Mouse (Mus musculus): ENCODE results near the gene T. TPM values are rescaled to one million over a fixed set of nuclear protein-coding genes. Genes with fewer than 3 reads are reported as not detected.
A peak's percentile ranks its signal among the peaks of the same experiment; 100 is the strongest.

T gene
- polyA plus RNA-seq, 1 experiment from 2014 or later, result 0.27 TPM

DNA sequence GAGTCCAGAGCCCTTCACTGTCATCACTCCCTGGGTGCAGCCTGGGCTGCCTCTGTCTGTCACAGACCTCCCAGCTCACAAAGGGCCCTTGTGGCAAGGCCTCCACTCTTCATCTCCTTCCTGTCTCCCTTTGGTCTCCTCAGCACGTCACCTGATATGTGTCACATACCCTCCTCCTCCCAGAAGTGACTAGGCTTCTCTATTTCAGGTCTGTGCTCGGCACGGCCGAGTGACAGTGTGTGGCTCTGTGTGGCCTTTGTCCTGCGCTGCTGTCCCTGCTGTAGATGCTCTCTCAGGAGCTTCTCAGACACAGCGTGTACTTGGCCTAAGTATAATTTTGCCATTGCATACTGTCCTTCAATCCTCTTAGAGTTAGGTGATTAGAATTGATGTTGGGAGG lies 21.0 kb downstream of the T start:
- Histone ChIP-seq H3K4me3 (replicated peaks; ENCODE audit: low read length) (no peak overlapping the region), H3K36me3 (replicated peaks; ENCODE audit: control insufficient read depth, insufficient read depth) (no peaks in the 10 kb centered on the region), H3K9ac (no peak overlapping the region), H3K9me3 (ENCODE audit: control insufficient read depth, low read length) (no peaks in the 10 kb centered on the region), H3K27me3 (ENCODE audit: control insufficient read depth, insufficient read depth, low read length) (no peaks in the 10 kb centered on the region), H3K4me2 (replicated peaks) (no peak overlapping the region), H3K27ac (no peak overlapping the region), H3K4me1 (replicated peaks; ENCODE audit: control insufficient read depth, insufficient read depth, low read length) (0 out of 2 replicates have a peak, but pooled peaks cover 6% of the 10 kb centered on the region)
- 61% methylated on average over 6 of the region's 6 CpGs for WGBS
- DNase-seq (ENCODE audit: low spot score) (no peak), ATAC-seq (ENCODE audit: low FRiP score) (no peak)

DNA sequence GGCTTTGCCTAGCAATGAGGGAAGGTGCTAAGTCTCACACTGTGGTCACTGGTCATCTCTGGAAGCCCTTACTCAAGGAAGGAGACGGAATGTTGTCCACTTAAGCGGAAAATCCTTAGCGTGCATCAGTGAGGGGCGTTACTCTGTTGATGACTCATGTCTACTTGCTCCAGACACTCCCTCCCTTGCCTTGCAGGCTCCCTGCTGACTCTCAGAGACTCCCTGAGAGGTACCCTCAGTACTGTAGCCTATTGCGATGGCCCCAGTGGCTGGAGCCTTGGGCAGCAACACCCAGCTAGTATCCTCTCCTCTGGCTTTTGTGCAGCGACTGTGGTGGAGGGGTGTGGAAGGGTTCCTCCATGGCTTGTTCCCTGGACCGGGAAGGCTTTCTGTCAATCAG lies 21.4 kb downstream of the T start:
- H3K4me3 ChIP-seq (replicated peaks; ENCODE audit: low read length), result no peak overlapping the region
- H3K36me3 ChIP-seq (replicated peaks; ENCODE audit: control insufficient read depth, insufficient read depth), result no peaks in the 10 kb centered on the region
- no peak for ATAC-seq (ENCODE audit: low FRiP score)
- DNase-seq (ENCODE audit: low spot score), result no peak
- H3K27ac ChIP-seq, result no peak overlapping the region
- H3K9me3 ChIP-seq (ENCODE audit: control insufficient read depth, low read length), result no peaks in the 10 kb centered on the region
- no peak overlapping the region for H3K4me2 ChIP-seq (replicated peaks)
- 0 out of 2 replicates have a peak, but pooled peaks cover 6% of the 10 kb centered on the region for H3K4me1 ChIP-seq (replicated peaks; ENCODE audit: control insufficient read depth, insufficient read depth, low read length)
- 69% methylated on average over 7 of the region's 7 CpGs for WGBS
- H3K9ac ChIP-seq, result no peak overlapping the region
- H3K27me3 ChIP-seq (ENCODE audit: control insufficient read depth, insufficient read depth, low read length), result no peaks in the 10 kb centered on the region

DNA sequence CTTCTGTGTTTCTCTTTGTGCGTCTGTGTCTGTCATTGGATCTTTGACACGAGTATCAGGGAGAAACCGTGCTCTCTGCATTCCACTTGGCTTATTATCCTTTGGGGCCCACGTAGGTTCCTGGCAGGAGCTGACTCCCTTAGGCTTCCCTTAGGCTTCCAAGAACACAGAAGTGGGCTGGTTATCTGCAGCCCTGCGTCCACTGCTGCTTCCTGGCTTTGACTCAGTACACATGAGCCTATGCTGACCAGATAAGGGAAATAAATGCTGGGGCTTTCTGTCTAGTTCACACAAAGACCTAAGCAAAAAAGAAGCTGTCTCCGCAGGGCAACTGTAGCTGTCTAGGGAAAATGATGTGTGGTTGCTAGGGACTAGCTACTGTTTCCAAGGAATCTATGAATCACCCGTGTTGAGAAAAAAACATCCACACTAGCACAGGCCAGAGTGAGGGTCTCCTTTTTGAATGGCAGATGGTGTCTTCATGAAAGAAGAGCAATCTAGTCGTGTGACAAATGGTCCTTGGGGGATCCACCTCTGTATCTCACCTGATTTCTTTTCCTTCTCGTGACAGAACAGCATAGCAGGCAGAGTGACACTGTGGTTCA lies 22.7 kb downstream of the T start:
- Histone ChIP-seq H3K4me3 (replicated peaks; ENCODE audit: low read length) (no peak overlapping the region), H3K4me2 (replicated peaks) (no peak overlapping the region), H3K27me3 (ENCODE audit: control insufficient read depth, insufficient read depth, low read length) (no peaks in the 10 kb centered on the region), H3K4me1 (replicated peaks; ENCODE audit: control insufficient read depth, insufficient read depth, low read length) (0 out of 2 replicates have a peak, but pooled peaks cover 6% of the 10 kb centered on the region), H3K9ac (0 out of 2 replicates have a peak overlapping the region, but pooled peaks have one; percentile 24), H3K36me3 (replicated peaks; ENCODE audit: control insufficient read depth, insufficient read depth) (no peaks in the 10 kb centered on the region), H3K27ac (peak overlapping the region; percentile 62), H3K9me3 (ENCODE audit: control insufficient read depth, low read length) (no peaks in the 10 kb centered on the region)
- WGBS, result 31% methylated on average over 9 of the region's 9 CpGs
- no peak for ATAC-seq (ENCODE audit: low FRiP score)
- no peak for DNase-seq (ENCODE audit: low spot score)

DNA sequence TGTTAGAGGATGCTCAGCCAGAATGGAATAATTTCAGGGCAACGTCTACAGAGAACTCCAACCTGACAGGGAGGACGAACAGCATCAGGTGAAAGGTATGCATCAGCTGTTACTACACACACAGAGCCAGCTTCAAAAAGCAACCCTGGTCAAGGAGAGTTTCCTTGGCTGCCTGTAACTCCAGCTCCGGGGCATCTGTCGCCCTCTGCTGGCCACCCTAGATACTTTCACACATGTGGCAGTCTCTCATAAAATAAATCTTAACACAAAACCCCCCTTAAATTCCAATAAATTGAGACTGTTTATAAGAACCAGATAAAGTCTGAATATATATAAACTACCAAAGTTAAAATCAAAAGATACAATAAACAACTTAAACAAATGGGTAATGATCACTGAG lies 27.3 kb downstream of the T start:
- peak; percentile 70 for DNase-seq (ENCODE audit: low spot score)
- no peaks in the 10 kb centered on the region for H3K36me3 ChIP-seq (replicated peaks; ENCODE audit: control insufficient read depth, insufficient read depth)
- H3K9me3 ChIP-seq (ENCODE audit: control insufficient read depth, low read length), result no peaks in the 10 kb centered on the region
- WGBS, result 8% methylated on average over 4 of the region's 4 CpGs
- H3K4me3 ChIP-seq (replicated peaks; ENCODE audit: low read length), result no peak overlapping the region
- no peak overlapping the region for H3K27ac ChIP-seq
- 0 out of 2 replicates have a peak, but pooled peaks cover 6% of the 10 kb centered on the region for H3K4me1 ChIP-seq (replicated peaks; ENCODE audit: control insufficient read depth, insufficient read depth, low read length)
- H3K9ac ChIP-seq, result no peak overlapping the region
- H3K4me2 ChIP-seq (replicated peaks), result no peak overlapping the region
- no peak for ATAC-seq (ENCODE audit: low FRiP score)
- H3K27me3 ChIP-seq (ENCODE audit: control insufficient read depth, insufficient read depth, low read length), result no peaks in the 10 kb centered on the region; the same call in 1 of the 2 replicates

DNA sequence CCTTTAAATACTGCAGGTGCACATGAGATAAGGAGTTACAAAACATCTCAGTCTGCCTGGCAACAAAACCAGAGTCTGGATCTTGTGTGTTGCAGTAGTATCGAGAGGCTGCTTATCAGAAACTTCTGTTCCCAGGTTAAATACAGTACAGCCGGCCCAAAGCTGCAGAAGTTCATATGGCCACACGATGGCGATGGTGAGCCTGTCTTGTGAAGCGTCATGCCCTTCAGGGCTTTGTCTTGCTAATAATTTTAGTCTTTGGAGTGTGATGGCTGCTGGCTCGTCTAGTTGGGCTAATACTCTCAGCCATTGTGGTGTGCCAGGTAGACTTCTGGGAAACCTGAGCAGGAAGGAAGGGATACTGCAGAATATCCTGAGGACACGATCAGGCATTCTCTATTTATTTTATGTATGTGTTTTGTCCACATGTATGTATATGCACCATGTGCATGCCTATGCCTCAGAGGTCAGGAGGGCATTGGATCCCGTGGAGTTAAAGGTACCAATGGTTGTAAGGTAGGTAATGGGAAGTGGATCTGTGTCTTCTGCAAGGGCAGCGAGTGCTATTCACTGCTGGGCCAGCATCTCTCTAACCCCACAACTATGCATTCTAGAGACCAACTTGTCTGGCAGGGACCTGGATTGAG lies 29.4 kb downstream of the T start:
- H3K27me3 ChIP-seq (ENCODE audit: control insufficient read depth, insufficient read depth, low read length), result no peaks in the 10 kb centered on the region; the same call in 1 of the 2 replicates
- no peaks in the 10 kb centered on the region for H3K36me3 ChIP-seq (replicated peaks; ENCODE audit: control insufficient read depth, insufficient read depth)
- WGBS, result 25% methylated on average over 9 of the region's 9 CpGs
- H3K4me2 ChIP-seq (replicated peaks), result no peak overlapping the region
- no peak overlapping the region for H3K4me3 ChIP-seq (replicated peaks; ENCODE audit: low read length)
- ATAC-seq (ENCODE audit: low FRiP score), result peak; percentile 78
- H3K9me3 ChIP-seq (ENCODE audit: control insufficient read depth, low read length), result no peaks in the 10 kb centered on the region
- H3K4me1 ChIP-seq (replicated peaks; ENCODE audit: control insufficient read depth, insufficient read depth, low read length), result no peaks in the 10 kb centered on the region
- H3K27ac ChIP-seq, result no peak overlapping the region
- peak; percentile 97 for DNase-seq (ENCODE audit: low spot score)
- H3K9ac ChIP-seq, result no peak overlapping the region

DNA sequence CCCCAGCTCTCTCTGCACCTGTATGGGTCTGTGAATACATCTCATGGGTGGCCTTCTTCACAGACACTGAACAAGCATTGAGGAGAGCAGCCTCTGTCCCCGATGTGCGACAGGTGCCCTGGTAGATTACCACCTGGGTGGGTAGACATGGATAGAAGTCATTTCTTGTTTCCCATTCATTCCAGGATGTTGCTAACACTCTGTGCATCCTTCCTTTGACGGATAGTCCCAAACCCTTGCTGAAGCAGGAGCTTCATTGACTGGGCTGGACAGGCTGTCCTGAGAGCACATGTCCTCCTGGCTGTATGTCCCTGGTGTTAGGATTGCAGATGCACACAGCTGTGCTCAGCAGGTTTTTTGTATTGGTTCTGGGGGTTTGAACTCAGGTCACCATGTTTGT lies 33.5 kb downstream of the T start:
- Histone ChIP-seq H3K36me3 (replicated peaks; ENCODE audit: control insufficient read depth, insufficient read depth) (no peaks in the 10 kb centered on the region), H3K4me2 (replicated peaks) (no peak overlapping the region), H3K9me3 (ENCODE audit: control insufficient read depth, low read length) (no peaks in the 10 kb centered on the region), H3K27ac (no peak overlapping the region), H3K9ac (no peak overlapping the region), H3K4me3 (replicated peaks; ENCODE audit: low read length) (no peak overlapping the region), H3K4me1 (replicated peaks; ENCODE audit: control insufficient read depth, insufficient read depth, low read length) (no peaks in the 10 kb centered on the region), H3K27me3 (ENCODE audit: control insufficient read depth, insufficient read depth, low read length) (no peaks in the 10 kb centered on the region)
- DNase-seq (ENCODE audit: low spot score), result no peak
- 91% methylated on average over 3 of the region's 3 CpGs for WGBS
- ATAC-seq (ENCODE audit: low FRiP score), result no peak

DNA sequence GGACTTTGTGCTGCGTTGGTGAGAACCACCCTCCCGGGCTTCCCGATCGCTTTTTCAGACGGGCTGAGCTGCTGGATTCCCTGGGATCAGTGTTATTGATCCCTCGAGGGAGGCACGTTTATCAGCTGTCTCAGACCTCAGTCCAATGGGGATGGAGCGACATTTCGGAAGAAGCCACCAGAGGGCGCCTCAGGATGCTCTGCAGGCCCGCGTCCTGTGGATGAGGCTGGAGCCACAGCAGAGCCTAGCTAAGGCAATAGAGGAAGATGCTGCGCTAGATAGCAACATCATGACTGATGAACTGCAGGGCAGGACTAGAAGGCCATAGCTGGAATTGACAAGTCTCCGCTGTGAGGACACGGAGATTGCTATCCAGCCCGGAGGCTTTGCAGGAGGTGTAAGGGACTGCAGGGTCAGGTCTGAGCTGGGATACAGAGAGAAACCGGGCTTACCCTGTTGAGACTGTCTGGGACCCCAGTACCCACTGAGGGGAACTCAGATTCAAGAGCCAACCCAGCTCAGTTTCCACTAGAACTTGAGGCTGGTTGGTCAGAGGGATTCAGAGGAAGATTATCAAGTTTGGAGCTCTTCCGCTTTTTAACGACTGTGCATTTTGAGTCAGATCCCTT lies 34.6 kb downstream of the T start:
- H3K27me3 ChIP-seq (ENCODE audit: control insufficient read depth, insufficient read depth, low read length), result no peaks in the 10 kb centered on the region
- no peak overlapping the region for H3K4me2 ChIP-seq (replicated peaks)
- 17% methylated on average over 19 of the region's 19 CpGs for WGBS
- no peaks in the 10 kb centered on the region for H3K36me3 ChIP-seq (replicated peaks; ENCODE audit: control insufficient read depth, insufficient read depth)
- H3K9ac ChIP-seq, result no peak overlapping the region
- H3K9me3 ChIP-seq (ENCODE audit: control insufficient read depth, low read length), result no peaks in the 10 kb centered on the region
- no peaks in the 10 kb centered on the region for H3K4me1 ChIP-seq (replicated peaks; ENCODE audit: control insufficient read depth, insufficient read depth, low read length)
- ATAC-seq (ENCODE audit: low FRiP score) (peak; percentile 84; the same call in 1 of the 2 replicates), DNase-seq (ENCODE audit: low spot score) (peak; percentile 94)
- H3K4me3 ChIP-seq (replicated peaks; ENCODE audit: low read length), result no peak overlapping the region
- no peak overlapping the region for H3K27ac ChIP-seq

DNA sequence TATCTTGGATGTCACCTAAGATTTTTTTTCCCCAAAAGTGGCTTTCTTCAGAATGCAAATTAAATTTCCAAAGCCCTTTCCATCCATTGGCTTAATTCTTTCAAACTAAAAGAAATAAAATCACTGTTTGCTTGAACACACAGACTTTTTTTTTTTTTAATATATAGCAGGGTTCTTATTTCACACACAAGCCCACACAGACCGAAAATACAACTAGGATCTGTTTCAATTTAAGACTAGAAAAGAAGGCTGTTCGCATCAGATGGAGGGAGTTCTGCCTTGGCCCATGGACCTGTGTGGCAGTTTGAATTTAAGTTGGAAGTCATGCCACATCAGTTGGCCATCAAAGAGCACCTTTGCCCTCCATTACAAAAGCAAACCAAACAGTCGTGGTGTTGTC lies 44.3 kb downstream of the T start:
- no peak for DNase-seq (ENCODE audit: low spot score)

DNA sequence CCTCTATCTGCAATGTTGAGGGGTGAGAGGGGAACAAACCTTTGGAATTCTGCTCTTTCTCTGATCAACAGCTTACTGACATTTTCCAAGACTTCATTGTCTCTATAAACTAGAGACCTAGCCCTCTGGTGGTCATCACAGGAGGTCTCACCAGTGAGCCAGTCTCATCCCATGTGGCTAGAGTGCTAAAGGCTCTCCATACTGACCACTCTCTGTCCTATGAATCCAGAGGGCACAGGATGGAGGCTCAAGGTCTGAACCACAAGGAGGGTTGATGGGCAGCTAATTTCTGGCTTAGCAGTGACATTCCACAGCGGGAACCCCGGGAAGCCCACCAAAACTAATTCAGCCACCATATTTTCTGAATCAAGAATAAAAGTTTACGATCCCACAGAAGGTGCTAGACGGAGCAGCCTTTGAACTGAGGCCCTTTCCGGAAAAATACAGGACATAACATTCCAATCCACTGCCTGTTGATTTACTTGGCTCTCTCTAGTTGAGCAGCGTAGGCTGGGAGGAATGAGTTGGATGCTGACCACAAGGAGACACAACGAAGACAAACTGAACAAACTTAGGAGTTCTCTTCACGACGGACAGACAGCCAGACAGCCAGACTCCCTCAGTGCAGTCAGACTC lies 45.4 kb downstream of the T start:
- no peak overlapping the region for H3K9ac ChIP-seq
- H3K36me3 ChIP-seq (replicated peaks; ENCODE audit: control insufficient read depth, insufficient read depth), result no peaks in the 10 kb centered on the region
- no peak overlapping the region for H3K4me3 ChIP-seq (replicated peaks; ENCODE audit: low read length)
- H3K27me3 ChIP-seq (ENCODE audit: control insufficient read depth, insufficient read depth, low read length), result no peaks in the 10 kb centered on the region
- WGBS, result 88% methylated on average over 9 of the region's 9 CpGs
- H3K9me3 ChIP-seq (ENCODE audit: control insufficient read depth, low read length), result no peaks in the 10 kb centered on the region
- H3K4me2 ChIP-seq (replicated peaks), result no peak overlapping the region
- DNase-seq (ENCODE audit: low spot score), result no peak
- no peak overlapping the region for H3K27ac ChIP-seq
- no peaks in the 10 kb centered on the region for H3K4me1 ChIP-seq (replicated peaks; ENCODE audit: control insufficient read depth, insufficient read depth, low read length)
- ATAC-seq (ENCODE audit: low FRiP score), result no peak

More for the DNA sequence above, 44.3 kb downstream of the T start:
- H3K9ac ChIP-seq, result no peak overlapping the region
- no peaks in the 10 kb centered on the region for H3K9me3 ChIP-seq (ENCODE audit: control insufficient read depth, low read length)
- H3K4me3 ChIP-seq (replicated peaks; ENCODE audit: low read length), result no peak overlapping the region
- 87% methylated on average over 3 of the region's 3 CpGs for WGBS
- no peaks in the 10 kb centered on the region for H3K27me3 ChIP-seq (ENCODE audit: control insufficient read depth, insufficient read depth, low read length)
- no peak overlapping the region for H3K27ac ChIP-seq
- no peaks in the 10 kb centered on the region for H3K4me1 ChIP-seq (replicated peaks; ENCODE audit: control insufficient read depth, insufficient read depth, low read length)
- no peak overlapping the region for H3K4me2 ChIP-seq (replicated peaks)
- ATAC-seq (ENCODE audit: low FRiP score), result no peak
- H3K36me3 ChIP-seq (replicated peaks; ENCODE audit: control insufficient read depth, insufficient read depth), result no peaks in the 10 kb centered on the region
